Mouse (Mus musculus): ENCODE results near the gene Gm10392. TPM values are rescaled to one million over a fixed set of nuclear protein-coding genes. Genes with fewer than 3 reads are reported as not detected.

Gene Gm10392
- total RNA-seq, 1 experiment, result not detected

- Histone ChIP-seq H3K36me3 (ENCODE audit: control insufficient read depth, insufficient read depth, low read length, poor library complexity, severe bottlenecking) (peaks cover 26% of the 10 kb centered on the region), H3K4me3 (ENCODE audit: insufficient read depth in 1 of 2, low read depth in 1 of 2, low read length in 2 of 2, poor library complexity in 1 of 2, severe bottlenecking in 1 of 2) (peak overlapping the region; percentile 20 to 39; a peak in 3 of 4 replicates), H3K4me1 (ENCODE audit: control insufficient read depth in 2 of 2, insufficient read depth in 2 of 2, low read length in 2 of 2, poor library complexity in 1 of 2) (peaks cover 18 to 41% of the 10 kb centered on the region in 2 experiments), H3K9ac (ENCODE audit: insufficient read depth, low read depth, low read length, poor library complexity, severe bottlenecking) (peak overlapping the region; percentile 52), H3K27ac (ENCODE audit: insufficient read depth, low read depth, low read length, poor library complexity, severe bottlenecking) (peak overlapping the region; percentile 90), H3K9me3 (ENCODE audit: control insufficient read depth, insufficient read depth, low read depth, low read length) (no peaks in the 10 kb centered on the region)
- TF ChIP-seq HCFC1 (IDR thresholded peaks at IDR 0.05; ENCODE audit: borderline replicate concordance, insufficient read depth, low read length) (no peak), ZNF384 (IDR thresholded peaks at IDR 0.05; ENCODE audit: low read depth, low read length) (no peak), CHD2 (IDR thresholded peaks at IDR 0.05; ENCODE audit: low read depth, low read length) (no peak), MAFK (IDR thresholded peaks at IDR 0.05; ENCODE audit: insufficient read depth, low read depth, low read length) (no peak), ZC3H11A (IDR thresholded peaks at IDR 0.05; ENCODE audit: borderline replicate concordance, low read depth, low read length) (no peak)
- in situ Hi-C loops (cut with MboI; ENCODE audit: low sequenced_read_pairs in 2 of 2, unreplicated experiment in 2 of 2), result no loop called here
- DNase-seq (ENCODE audit: low read depth, low spot score), result peak; percentile 97
Observed at GRCm38 (mm10) chr11:77497341-77497756, 21.6 kb downstream of the Gm10392 start.

- no peak overlapping the region for H3K9ac ChIP-seq (ENCODE audit: insufficient read depth, low read depth, low read length, poor library complexity, severe bottlenecking)
Observed at GRCm38 (mm10) chr11:77495507-77495906, 23.5 kb downstream of the Gm10392 start.

GRCm38 (mm10) chr11:77494782-77495181 lies 24.2 kb downstream of the Gm10392 start:
- in situ Hi-C loops (cut with MboI; ENCODE audit: low sequenced_read_pairs in 2 of 2, unreplicated experiment in 2 of 2), result no loop called here
- Histone ChIP-seq H3K9me3 (ENCODE audit: control insufficient read depth, insufficient read depth, low read depth, low read length) (no peaks in the 10 kb centered on the region), H3K9ac (ENCODE audit: insufficient read depth, low read depth, low read length, poor library complexity, severe bottlenecking) (peak overlapping the region; percentile 86; the same call in 1 of the 2 replicates), H3K4me3 (ENCODE audit: insufficient read depth in 1 of 2, low read depth in 1 of 2, low read length in 2 of 2, poor library complexity in 1 of 2, severe bottlenecking in 1 of 2) (peak overlapping the region; percentile 76 to 94; a peak in 3 of 4 replicates), H3K4me1 (ENCODE audit: control insufficient read depth in 2 of 2, insufficient read depth in 2 of 2, low read length in 2 of 2, poor library complexity in 1 of 2) (peaks cover 18 to 36% of the 10 kb centered on the region in 2 experiments), H3K36me3 (ENCODE audit: control insufficient read depth, insufficient read depth, low read length, poor library complexity, severe bottlenecking) (peaks cover 7% of the 10 kb centered on the region; the same call in 1 of the 2 replicates), H3K27ac (ENCODE audit: insufficient read depth, low read depth, low read length, poor library complexity, severe bottlenecking) (no peak overlapping the region)
- TF ChIP-seq ZNF384 (IDR thresholded peaks at IDR 0.05; ENCODE audit: low read depth, low read length) (no peak), MAFK (IDR thresholded peaks at IDR 0.05; ENCODE audit: insufficient read depth, low read depth, low read length) (no peak), HCFC1 (IDR thresholded peaks at IDR 0.05; ENCODE audit: borderline replicate concordance, insufficient read depth, low read length) (no peak), CHD2 (IDR thresholded peaks at IDR 0.05; ENCODE audit: low read depth, low read length) (no peak), ZC3H11A (IDR thresholded peaks at IDR 0.05; ENCODE audit: borderline replicate concordance, low read depth, low read length) (no peak)
- no peak for DNase-seq (ENCODE audit: low read depth, low spot score)

More at GRCm38 (mm10) chr11:77495507-77495906, 23.5 kb downstream of the Gm10392 start:
- Histone ChIP-seq H3K36me3 (ENCODE audit: control insufficient read depth, insufficient read depth, low read length, poor library complexity, severe bottlenecking) (peaks cover 14% of the 10 kb centered on the region), H3K4me1 (ENCODE audit: control insufficient read depth in 2 of 2, insufficient read depth in 2 of 2, low read length in 2 of 2, poor library complexity in 1 of 2) (peaks cover 18 to 41% of the 10 kb centered on the region in 2 experiments), H3K4me3 (ENCODE audit: insufficient read depth in 1 of 2, low read depth in 1 of 2, low read length in 2 of 2, poor library complexity in 1 of 2, severe bottlenecking in 1 of 2) (no peak overlapping the region), H3K27ac (ENCODE audit: insufficient read depth, low read depth, low read length, poor library complexity, severe bottlenecking) (no peak overlapping the region), H3K9me3 (ENCODE audit: control insufficient read depth, insufficient read depth, low read depth, low read length) (no peaks in the 10 kb centered on the region)
- no peak for DNase-seq (ENCODE audit: low read depth, low spot score)
- TF ChIP-seq ZC3H11A (IDR thresholded peaks at IDR 0.05; ENCODE audit: borderline replicate concordance, low read depth, low read length), result no peak
- no peak for TF ChIP-seq HCFC1 (IDR thresholded peaks at IDR 0.05; ENCODE audit: borderline replicate concordance, insufficient read depth, low read length)
- no peak for TF ChIP-seq MAFK (IDR thresholded peaks at IDR 0.05; ENCODE audit: insufficient read depth, low read depth, low read length)
- no peak for TF ChIP-seq ZNF384 (IDR thresholded peaks at IDR 0.05; ENCODE audit: low read depth, low read length)
- TF ChIP-seq CHD2 (IDR thresholded peaks at IDR 0.05; ENCODE audit: low read depth, low read length), result no peak
- in situ Hi-C loops (cut with MboI; ENCODE audit: low sequenced_read_pairs in 2 of 2, unreplicated experiment in 2 of 2), result no loop called here

GRCm38 (mm10) chr11:77494344-77494676 lies 24.7 kb downstream of the Gm10392 start:
- no peaks in the 10 kb centered on the region for H3K9me3 ChIP-seq (ENCODE audit: control insufficient read depth, insufficient read depth, low read depth, low read length)
- peak overlapping the region; percentile 76 to 94 for H3K4me3 ChIP-seq (ENCODE audit: insufficient read depth in 1 of 2, low read depth in 1 of 2, low read length in 2 of 2, poor library complexity in 1 of 2, severe bottlenecking in 1 of 2)
- no peak for DNase-seq (ENCODE audit: low read depth, low spot score)
- TF ChIP-seq ZNF384 (IDR thresholded peaks at IDR 0.05; ENCODE audit: low read depth, low read length) (no peak), CHD2 (IDR thresholded peaks at IDR 0.05; ENCODE audit: low read depth, low read length) (no peak), MAFK (IDR thresholded peaks at IDR 0.05; ENCODE audit: insufficient read depth, low read depth, low read length) (no peak), ZC3H11A (IDR thresholded peaks at IDR 0.05; ENCODE audit: borderline replicate concordance, low read depth, low read length) (no peak), HCFC1 (IDR thresholded peaks at IDR 0.05; ENCODE audit: borderline replicate concordance, insufficient read depth, low read length) (no peak)
- H3K36me3 ChIP-seq (ENCODE audit: control insufficient read depth, insufficient read depth, low read length, poor library complexity, severe bottlenecking), result peaks cover 2% of the 10 kb centered on the region; the same call in 1 of the 2 replicates
- peaks cover 18 to 34% of the 10 kb centered on the region in 2 experiments for H3K4me1 ChIP-seq (ENCODE audit: control insufficient read depth in 2 of 2, insufficient read depth in 2 of 2, low read length in 2 of 2, poor library complexity in 1 of 2)
- in situ Hi-C loops (cut with MboI; ENCODE audit: low sequenced_read_pairs in 2 of 2, unreplicated experiment in 2 of 2), result no loop called here
- peak overlapping the region; percentile 86 for H3K9ac ChIP-seq (ENCODE audit: insufficient read depth, low read depth, low read length, poor library complexity, severe bottlenecking)
- no peak overlapping the region for H3K27ac ChIP-seq (ENCODE audit: insufficient read depth, low read depth, low read length, poor library complexity, severe bottlenecking)

Data from ES-E14 (cell line).